16 mouse cellular contexts compared by ENCODE assay signal in the genomic region with DNA sequence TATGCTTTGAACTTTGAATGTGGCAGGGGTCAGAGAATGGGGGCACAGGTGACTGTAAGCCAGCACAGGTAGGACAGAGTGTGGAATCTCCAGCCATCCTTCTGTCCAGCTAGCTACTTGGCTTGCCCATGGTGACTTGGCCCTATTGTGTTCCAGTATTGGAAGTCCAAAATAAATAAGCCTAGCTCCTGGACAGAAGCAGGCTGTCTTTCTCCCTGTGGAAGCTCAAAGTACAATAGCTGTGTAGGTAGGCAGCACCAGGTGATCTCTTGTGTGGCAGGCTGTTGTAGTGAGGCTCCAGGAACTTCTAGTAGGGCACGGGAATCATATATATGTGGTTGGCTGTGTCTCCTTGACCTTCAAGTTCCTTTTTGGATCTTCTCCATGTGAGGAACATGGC.
"Had no signal": no experiment of that assay in that cellular context is flagged by ENCODE, and none has a peak within 500 bp of the region (broad histone marks: within the 10 kb centered on the region; RNA-seq: fewer than 3 reads in every experiment).

No protein-coding gene starts in this region.

- H3K9me3 ChIP-seq: lung, embryonic 15.5 days; midbrain, embryonic 13.5 days; midbrain, embryonic 15.5 days; stomach, embryonic 15.5 days had no signal

- H3K27me3 ChIP-seq: lung, embryonic 15.5 days; megakaryocyte, embryonic 14.5 days; midbrain, embryonic 13.5 days; midbrain, embryonic 15.5 days; stomach, embryonic 15.5 days had no signal

- H3K36me3 ChIP-seq: lung, embryonic 15.5 days; midbrain, embryonic 15.5 days; stomach, embryonic 15.5 days had no signal

- ATAC-seq: lung, postnatal 0 days; midbrain, embryonic 13.5 days; midbrain, embryonic 15.5 days had no signal

- H3K4me2 ChIP-seq: lung, embryonic 15.5 days; midbrain, embryonic 11.5 days; midbrain, embryonic 13.5 days; midbrain, embryonic 15.5 days; stomach, embryonic 15.5 days had no signal

- H3K27ac ChIP-seq: liver, embryonic 14.5 days; lung, embryonic 15.5 days; macrophage; midbrain, embryonic 13.5 days; midbrain, embryonic 15.5 days; stomach, embryonic 15.5 days had no signal

- H3K9ac ChIP-seq: liver, embryonic 14.5 days; lung, embryonic 15.5 days; midbrain, embryonic 13.5 days; midbrain, embryonic 15.5 days; stomach, embryonic 15.5 days had no signal

- H3K4me3 ChIP-seq: lung, embryonic 15.5 days; megakaryocyte, embryonic 14.5 days; midbrain, embryonic 13.5 days; midbrain, embryonic 15.5 days; stomach, embryonic 15.5 days had no signal

- DNase-seq: lung, adult 2 months; lung, postnatal 14 days; lung, postnatal 36 days; right cerebral cortex, postnatal 14 days; thymus, adult 2 months; thymus, postnatal 25 days; thymus, postnatal 4 days had no signal
